Mouse (Mus musculus) midbrain, embryonic 14.5 days (tissue): ENCODE data around the gene Ccdc83. TPM values are rescaled to one million over a fixed set of nuclear protein-coding genes. Genes with fewer than 3 reads are reported as not detected.

Source experiments
- ATAC-seq: fragments of 200-750 bp; cut with Nextera tagmentation; 2 replicates; pipeline ENCODE4 v1.8.0; 2017; ENCODE audit warnings: moderate number of reproducible peaks, moderate library complexity; ENCODE audit not compliant: low FRiP score, low TSS enrichment
- DNase-seq: peaks from one replicate; pipeline ENCODE4 v3.0.0-alpha.2; 2015
- H3K27ac ChIP-seq: fragments of 300-500 bp; sonication (generic); replicated peaks from 2 replicates; pipeline ENCODE4 v1.5.1; 2014; ENCODE audit warnings: mild to moderate bottlenecking, low read depth, low read length, moderate library complexity
- H3K27me3 ChIP-seq: fragments of 300-500 bp; sonication (generic); 2 replicates; pipeline ENCODE4 v1.6.1; 2014; ENCODE audit warnings: low read length, control low read depth, mixed read lengths; ENCODE audit not compliant: control insufficient read depth, insufficient read depth
- H3K36me3 ChIP-seq: fragments of 300-500 bp; sonication (generic); 2 replicates; pipeline ENCODE4 v1.6.1; 2014; ENCODE audit warnings: low read length, control low read depth; ENCODE audit not compliant: control insufficient read depth, insufficient read depth
- H3K4me1 ChIP-seq: fragments of 300-500 bp; sonication (generic); 2 replicates; pipeline ENCODE4 v1.6.1; 2014; ENCODE audit warnings: mild to moderate bottlenecking, antibody characterized with exemption, low read length, control low read depth; ENCODE audit not compliant: control insufficient read depth, insufficient read depth
- H3K4me2 ChIP-seq: fragments of 300-500 bp; sonication (generic); 2 replicates; pipeline ENCODE4 v1.6.1; 2014; ENCODE audit warnings: mild to moderate bottlenecking, low read length, moderate library complexity
- H3K4me3 ChIP-seq: fragments of 300-500 bp; sonication (generic); replicated peaks from 2 replicates; pipeline ENCODE4 v1.5.1; 2014; ENCODE audit warnings: low read depth, low read length
- H3K9ac ChIP-seq: fragments of 300-500 bp; sonication (generic); replicated peaks from 2 replicates; pipeline ENCODE4 v1.6.1; 2014; ENCODE audit warnings: mild to moderate bottlenecking, low read length, moderate library complexity
- H3K9me3 ChIP-seq: fragments of 300-500 bp; sonication (generic); 2 replicates; pipeline ENCODE4 v1.6.1; 2016; ENCODE audit warnings: low read length, control low read depth, mixed read lengths; ENCODE audit not compliant: control insufficient read depth
- WGBS: fragments of 180-500 bp; shearing (Covaris S2); extraction: QIAGEN DNeasy Blood & Tissue Kit; methylation state at CpG from one replicate; pipeline ENCODE4 v1.1.7; 2014; 5-methylcytosine and 5-hydroxymethylcytosine counted together
- polyA plus RNA-seq: library from polyadenylated mRNA; unstranded; fragments of >200 nt; fragmentation: Nextera tagmentation; extraction: Ambion mirVana; gene quantifications from 2 replicates; pipeline ENCODE4 v1.2.1, GENCODE M21; 2014

The Ccdc83 gene
- polyA plus RNA-seq, 1 experiment from 2014 or later: not detected

DNA sequence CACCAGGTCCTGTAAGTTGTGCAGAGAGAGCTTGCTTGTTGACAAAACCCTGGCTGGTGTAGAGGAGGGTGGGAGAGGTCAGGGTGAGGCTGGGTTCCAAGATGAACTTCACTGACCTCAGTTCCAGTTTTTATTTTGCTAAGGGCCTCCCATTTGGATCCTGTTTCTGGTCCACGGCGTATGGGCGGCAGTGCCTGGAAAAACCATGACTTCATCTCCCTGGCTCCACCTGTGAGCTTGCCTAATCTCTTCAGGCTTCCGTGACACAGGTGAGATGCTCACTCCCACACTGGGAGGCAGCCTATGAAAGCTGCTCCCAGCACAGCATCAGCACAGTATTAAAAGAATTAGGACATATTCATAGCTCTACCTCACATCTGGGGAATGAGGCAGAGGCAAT, 12.2 kb upstream of the Ccdc83 start:
- Histone ChIP-seq H3K27ac (no peak overlapping the region), H3K4me1 (no peaks in the 10 kb centered on the region), H3K27me3 (no peaks in the 10 kb centered on the region), H3K36me3 (no peaks in the 10 kb centered on the region), H3K9ac (no peak overlapping the region), H3K9me3 (no peaks in the 10 kb centered on the region), H3K4me3 (no peak overlapping the region), H3K4me2 (no peak overlapping the region)
- no peak for ATAC-seq
- DNase-seq: no peak
- WGBS: 85% methylated on average over 4 of the region's 4 CpGs

DNA sequence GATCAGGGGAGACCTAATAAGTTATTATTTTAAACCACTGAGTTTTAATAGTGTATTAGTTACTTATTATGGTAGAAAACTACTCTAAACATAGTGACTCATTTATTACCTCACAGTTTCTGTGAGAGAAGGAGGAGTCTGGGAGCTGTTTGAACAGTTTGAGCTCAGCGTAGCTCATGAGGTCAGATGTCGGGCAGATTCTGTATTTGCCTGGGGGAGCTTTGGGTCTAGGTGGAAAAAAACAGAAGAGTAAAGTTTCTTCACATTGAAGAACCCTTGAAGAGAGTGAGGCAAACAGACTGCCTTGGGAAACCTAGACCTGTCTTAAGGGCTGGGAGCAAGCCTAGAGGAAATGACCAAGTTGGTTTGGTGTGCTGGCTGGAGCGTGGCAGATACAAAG, 11.7 kb upstream of the Ccdc83 start:
- Histone ChIP-seq H3K4me2 (no peak overlapping the region), H3K27me3 (no peaks in the 10 kb centered on the region), H3K9me3 (no peaks in the 10 kb centered on the region), H3K4me3 (no peak overlapping the region), H3K9ac (no peak overlapping the region), H3K4me1 (no peaks in the 10 kb centered on the region), H3K36me3 (no peaks in the 10 kb centered on the region), H3K27ac (no peak overlapping the region)
- ATAC-seq (no peak), DNase-seq (no peak)
- 87% methylated on average over 3 of the region's 3 CpGs for WGBS

DNA sequence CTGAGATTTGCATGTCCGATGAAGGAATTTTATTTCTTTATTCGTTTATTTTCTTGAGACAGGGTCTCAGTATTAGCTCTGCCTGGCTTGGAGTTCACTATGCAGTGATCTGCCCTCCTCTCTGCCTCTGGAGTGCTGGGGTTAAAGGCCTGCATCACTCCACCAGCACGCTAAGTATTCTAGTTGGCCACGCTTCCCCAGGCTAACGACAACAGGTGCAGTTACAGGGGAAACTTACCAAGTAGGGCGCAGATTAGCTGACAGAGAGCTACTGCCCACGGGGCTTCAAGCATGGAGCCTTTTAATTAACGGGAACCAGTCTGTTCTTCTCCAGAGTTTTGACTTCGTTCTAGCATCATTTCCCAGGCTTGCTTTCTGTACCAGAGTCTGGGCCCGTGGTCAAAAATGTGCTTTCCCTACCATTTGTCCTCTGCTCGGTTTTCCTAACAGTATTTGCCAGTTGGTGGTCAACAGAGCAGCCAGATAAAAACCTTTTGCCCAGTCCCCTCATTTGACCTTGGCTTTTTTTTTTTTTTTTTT, 9.1 kb upstream of the Ccdc83 start:
- H3K27ac ChIP-seq: no peak overlapping the region
- DNase-seq (peak; percentile 9), ATAC-seq (no peak)
- no peaks in the 10 kb centered on the region for H3K4me1 ChIP-seq
- H3K9ac ChIP-seq: no peak overlapping the region
- no peaks in the 10 kb centered on the region for H3K36me3 ChIP-seq
- WGBS: 69% methylated on average over 11 of the region's 11 CpGs
- no peaks in the 10 kb centered on the region for H3K9me3 ChIP-seq
- H3K27me3 ChIP-seq: no peaks in the 10 kb centered on the region
- H3K4me3 ChIP-seq: no peak overlapping the region
- H3K4me2 ChIP-seq: no peak overlapping the region

DNA sequence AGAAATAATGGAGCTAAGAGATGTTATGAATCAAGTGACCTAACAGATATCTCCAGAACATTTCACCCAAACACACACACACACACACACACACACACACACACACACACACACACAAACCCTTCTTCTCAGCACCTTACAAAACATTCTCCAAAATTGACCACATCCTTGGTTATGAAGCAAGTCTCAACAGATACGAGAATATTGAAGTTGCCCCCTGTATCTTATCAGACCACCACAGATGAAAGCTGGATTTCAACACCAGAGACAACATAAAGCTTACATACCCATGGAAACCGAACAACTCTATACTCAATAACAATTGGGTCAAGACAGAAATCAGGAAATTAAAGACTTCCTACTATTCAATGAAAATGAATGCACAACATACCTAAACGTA, 4.6 kb upstream of the Ccdc83 start:
- Histone ChIP-seq H3K4me1 (peaks cover 3% of the 10 kb centered on the region; the same call in 1 of the 2 replicates), H3K27me3 (no peaks in the 10 kb centered on the region), H3K27ac (no peak overlapping the region), H3K4me2 (no peak overlapping the region), H3K9ac (no peak overlapping the region), H3K9me3 (no peaks in the 10 kb centered on the region), H3K36me3 (no peaks in the 10 kb centered on the region), H3K4me3 (no peak overlapping the region)
- ATAC-seq: no peak
- DNase-seq: no peak
- WGBS: 85% methylated on average over 3 of the region's 3 CpGs

DNA sequence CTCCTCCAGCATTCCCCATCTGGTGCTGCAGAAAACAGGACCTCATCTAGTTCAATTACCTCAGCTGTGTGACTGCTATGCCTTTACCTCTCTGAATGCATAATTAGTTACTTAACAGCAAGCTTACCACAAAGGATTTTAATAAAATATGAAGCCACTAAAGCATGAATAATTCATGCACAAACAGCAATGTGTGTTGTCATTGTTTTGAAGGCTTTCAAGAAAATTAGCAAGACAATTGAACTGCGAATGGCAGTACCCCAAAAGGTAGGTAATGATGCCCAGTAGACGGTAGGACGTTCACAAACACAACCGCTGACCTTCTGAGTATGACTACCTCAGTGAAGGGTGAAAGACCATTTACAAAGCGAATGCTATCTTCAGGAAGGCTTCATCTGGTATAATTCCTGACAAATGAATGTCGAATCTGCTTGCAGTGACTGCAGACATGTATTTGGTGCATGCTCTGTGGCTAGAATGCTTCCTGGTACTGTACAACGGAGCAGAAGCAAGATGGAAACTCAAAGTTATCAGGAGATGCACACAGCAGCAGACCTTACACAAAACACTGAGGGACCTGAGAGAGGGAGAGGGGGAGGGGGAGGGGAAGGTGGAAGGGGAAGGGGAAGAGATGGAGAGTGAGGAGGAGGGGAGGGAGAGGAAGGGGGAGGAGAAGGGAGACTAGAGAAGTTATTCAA, 3.5 kb downstream of the Ccdc83 start:
- WGBS: 15% methylated on average over 7 of the region's 7 CpGs
- no peak overlapping the region for H3K4me3 ChIP-seq
- DNase-seq: peak; percentile 72

DNA sequence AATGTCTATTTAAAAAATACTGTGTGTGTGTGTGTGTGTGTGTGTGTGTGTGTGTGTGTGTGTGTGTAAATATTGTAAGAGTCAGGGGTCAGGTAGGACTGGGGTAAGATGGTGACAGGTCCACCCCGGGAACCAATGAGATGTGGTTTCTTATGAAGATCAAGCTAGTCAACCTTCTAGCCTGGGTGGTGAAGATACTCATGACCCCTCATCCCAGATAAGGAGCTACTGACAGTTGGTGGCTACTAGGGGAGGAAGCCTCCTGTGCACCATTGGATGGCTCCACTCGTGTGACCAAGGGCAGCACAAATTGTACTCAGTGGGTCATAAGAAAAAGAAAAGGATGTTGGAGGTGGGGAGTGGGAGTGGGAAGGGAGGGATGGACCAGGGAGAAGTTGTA, 5.7 kb downstream of the Ccdc83 start:
- DNase-seq: no peak
- WGBS: 84% methylated on average over 2 of the region's 2 CpGs
- 0 out of 2 replicates have a peak, but pooled peaks cover 5% of the 10 kb centered on the region for H3K4me1 ChIP-seq
- H3K27ac ChIP-seq: no peak overlapping the region
- no peak for ATAC-seq
- no peaks in the 10 kb centered on the region for H3K27me3 ChIP-seq
- no peaks in the 10 kb centered on the region for H3K36me3 ChIP-seq
- H3K9me3 ChIP-seq: no peaks in the 10 kb centered on the region
- H3K4me3 ChIP-seq: no peak overlapping the region
- H3K9ac ChIP-seq: no peak overlapping the region
- H3K4me2 ChIP-seq: no peak overlapping the region

More for the DNA sequence above, 3.5 kb downstream of the Ccdc83 start:
- Histone ChIP-seq H3K36me3 (no peaks in the 10 kb centered on the region), H3K9ac (no peak overlapping the region; the same call in 1 of the 2 replicates), H3K9me3 (no peaks in the 10 kb centered on the region), H3K4me1 (peaks cover 8% of the 10 kb centered on the region; the same call in 1 of the 2 replicates), H3K27ac (peak overlapping the region; percentile 83), H3K27me3 (no peaks in the 10 kb centered on the region), H3K4me2 (peak overlapping the region; percentile 37)
- peak; percentile 84 for ATAC-seq

DNA sequence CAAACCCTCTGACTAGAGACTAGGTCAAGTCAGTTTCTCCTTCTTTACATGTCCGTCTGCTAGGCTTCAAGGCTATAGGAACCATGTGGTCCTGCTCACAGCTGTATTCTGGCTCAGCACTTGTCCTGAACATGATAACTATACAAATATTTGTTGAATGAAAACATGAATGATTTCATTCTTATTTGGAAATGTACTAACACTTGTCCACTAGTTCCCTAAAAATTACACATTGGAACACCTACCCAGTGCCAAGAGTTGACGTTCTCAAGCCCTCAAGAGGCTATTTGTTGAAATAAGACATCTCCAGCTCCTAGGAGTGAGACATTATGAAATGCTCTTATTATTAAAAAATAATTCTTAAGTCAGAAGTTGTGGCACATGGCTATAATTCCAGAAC, 6.9 kb downstream of the Ccdc83 start:
- H3K4me2 ChIP-seq: no peak overlapping the region
- no peak for DNase-seq
- no peak overlapping the region for H3K27ac ChIP-seq
- 0 out of 2 replicates have a peak, but pooled peaks cover 5% of the 10 kb centered on the region for H3K4me1 ChIP-seq
- WGBS: 95% methylated on average over 2 of the region's 2 CpGs
- H3K36me3 ChIP-seq: no peaks in the 10 kb centered on the region
- ATAC-seq: no peak
- no peak overlapping the region for H3K4me3 ChIP-seq
- H3K9me3 ChIP-seq: no peaks in the 10 kb centered on the region
- H3K9ac ChIP-seq: no peak overlapping the region
- H3K27me3 ChIP-seq: no peaks in the 10 kb centered on the region

DNA sequence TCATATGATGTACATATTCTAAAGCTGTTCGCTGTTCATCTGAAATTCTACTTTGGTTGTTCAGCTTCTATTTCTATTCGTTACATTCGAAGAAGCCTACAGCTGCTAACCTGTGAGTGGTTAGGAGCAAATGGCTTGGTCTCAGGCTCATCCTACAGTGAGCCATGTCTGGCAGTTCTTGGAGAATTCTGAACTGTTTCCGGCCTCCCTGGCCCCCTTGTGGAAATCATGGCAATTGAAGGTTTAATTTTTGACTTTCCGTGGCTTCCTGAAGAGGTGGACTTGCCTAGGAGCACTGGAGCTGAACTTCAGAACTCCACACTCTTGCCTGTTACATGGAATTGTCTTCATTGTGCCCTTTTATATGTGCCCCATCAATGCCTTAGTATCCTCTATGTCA, 12.6 kb downstream of the Ccdc83 start:
- Histone ChIP-seq H3K27ac (no peak overlapping the region), H3K4me2 (no peak overlapping the region), H3K4me1 (no peaks in the 10 kb centered on the region), H3K9ac (no peak overlapping the region), H3K4me3 (no peak overlapping the region), H3K27me3 (no peaks in the 10 kb centered on the region), H3K36me3 (no peaks in the 10 kb centered on the region), H3K9me3 (no peaks in the 10 kb centered on the region)
- ATAC-seq: no peak
- DNase-seq: no peak
- 76% methylated on average over 5 of the region's 5 CpGs for WGBS

DNA sequence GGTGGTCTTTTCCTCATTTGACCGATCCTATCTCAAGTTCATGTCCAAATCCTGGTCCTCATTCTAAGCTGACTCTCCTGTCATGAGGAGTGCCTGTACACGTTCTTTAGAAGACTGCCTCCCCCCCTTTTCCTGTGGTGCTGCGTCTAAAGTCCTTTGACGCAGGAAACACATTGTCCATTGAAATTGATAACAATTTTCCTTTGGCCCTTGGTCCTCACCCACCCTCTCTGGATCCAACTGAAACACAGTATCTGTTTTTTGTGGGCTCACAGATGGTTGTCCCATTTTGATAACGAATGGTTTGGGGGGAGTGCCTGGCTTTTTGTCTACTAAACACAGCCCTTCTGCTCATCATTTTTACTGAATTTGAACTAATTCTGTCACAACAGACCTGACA, 21.9 kb downstream of the Ccdc83 start:
- no peak overlapping the region for H3K27ac ChIP-seq
- H3K27me3 ChIP-seq: no peaks in the 10 kb centered on the region
- DNase-seq (no peak), ATAC-seq (no peak)
- H3K4me1 ChIP-seq: no peaks in the 10 kb centered on the region
- H3K36me3 ChIP-seq: no peaks in the 10 kb centered on the region
- no peak overlapping the region for H3K4me3 ChIP-seq
- 92% methylated on average over 5 of the region's 5 CpGs for WGBS
- H3K4me2 ChIP-seq: no peak overlapping the region
- H3K9ac ChIP-seq: no peak overlapping the region
- H3K9me3 ChIP-seq: no peaks in the 10 kb centered on the region
